Mouse (Mus musculus) forebrain, embryonic 13.5 days (tissue): ENCODE data around the gene Nrde2. TPM values are rescaled to one million over a fixed set of nuclear protein-coding genes. Genes with fewer than 3 reads are reported as not detected.

Source experiments
- ATAC-seq: fragments of 200-750 bp; cut with Nextera tagmentation; 2 replicates; pipeline ENCODE4 v1.8.0; 2017
- H3K27ac ChIP-seq: fragments of 300-500 bp; sonication (generic); 2 replicates; pipeline ENCODE4 v1.5.1; 2015; ENCODE audit warnings: inconsistent platforms, mild to moderate bottlenecking, moderate library complexity
- H3K27me3 ChIP-seq: fragments of 300-500 bp; sonication (generic); 2 replicates; pipeline ENCODE4 v1.6.1; 2015; ENCODE audit warnings: mild to moderate bottlenecking, inconsistent platforms
- H3K36me3 ChIP-seq: fragments of 300-500 bp; sonication (generic); 2 replicates; pipeline ENCODE4 v1.6.1; 2015; ENCODE audit warnings: mild to moderate bottlenecking, inconsistent platforms; ENCODE audit not compliant: poor library complexity, severe bottlenecking
- H3K4me1 ChIP-seq: fragments of 300-500 bp; sonication (generic); 2 replicates; pipeline ENCODE4 v1.6.1; 2015; ENCODE audit warnings: inconsistent platforms
- H3K4me2 ChIP-seq: fragments of 300-500 bp; sonication (generic); 2 replicates; pipeline ENCODE4 v1.6.1; 2015; ENCODE audit warnings: inconsistent platforms, mild to moderate bottlenecking, moderate library complexity
- H3K4me3 ChIP-seq: fragments of 300-500 bp; sonication (generic); 2 replicates; pipeline ENCODE4 v1.5.1; 2015; ENCODE audit warnings: mild to moderate bottlenecking, inconsistent platforms
- H3K9ac ChIP-seq: fragments of 300-500 bp; sonication (generic); 2 replicates; pipeline ENCODE4 v1.6.1; 2015; ENCODE audit warnings: mild to moderate bottlenecking, inconsistent platforms
- H3K9me3 ChIP-seq: fragments of 300-500 bp; sonication (generic); replicated peaks from 2 replicates; pipeline ENCODE4 v1.6.1; 2016; ENCODE audit warnings: inconsistent platforms
- whole genome bisulfite sequencing: fragments of 180-500 bp; shearing (Covaris S2); methylation state at CpG from one replicate; pipeline ENCODE4 v1.1.7; 2015; 5-methylcytosine and 5-hydroxymethylcytosine counted together
- polyA plus RNA-seq: library from polyadenylated mRNA; unstranded; fragments of >200 nt; fragmentation: Nextera tagmentation; extraction: Ambion mirVana; gene quantifications from 2 replicates; pipeline ENCODE4 v1.2.1, GENCODE M21; 2015

The Nrde2 gene
- polyA plus RNA-seq, 1 experiment from 2014 or later, result 14.6 TPM

DNA sequence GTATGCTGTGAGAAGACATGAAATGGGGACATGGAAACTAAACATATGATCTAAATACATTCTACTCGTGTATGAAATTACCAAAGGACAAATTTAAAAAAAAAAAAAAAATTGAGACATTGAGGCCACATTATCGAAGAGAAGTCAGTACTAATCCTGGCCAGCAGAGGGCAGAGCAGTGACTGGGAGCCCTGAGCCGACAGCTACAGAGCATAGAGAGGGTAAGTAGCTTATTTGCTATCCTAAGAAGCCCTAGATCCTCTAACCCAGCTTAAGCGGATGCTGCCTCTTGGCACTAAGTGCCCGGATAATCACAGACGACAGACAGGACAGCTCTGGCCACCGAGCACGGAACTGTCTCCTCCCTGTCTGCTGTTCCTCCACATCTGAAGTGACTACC lies 27.8 kb downstream of the Nrde2 start:
- H3K9ac ChIP-seq, result no peak overlapping the region
- H3K9me3 ChIP-seq, result no peaks in the 10 kb centered on the region
- H3K4me1 ChIP-seq, result no peaks in the 10 kb centered on the region
- H3K4me2 ChIP-seq, result no peak overlapping the region
- WGBS, result 43% methylated on average over 8 of the region's 8 CpGs
- H3K36me3 ChIP-seq, result peaks cover 89% of the 10 kb centered on the region
- H3K4me3 ChIP-seq, result no peak overlapping the region
- ATAC-seq, result peak; percentile 63; the same call in 1 of the 2 replicates
- H3K27me3 ChIP-seq, result no peaks in the 10 kb centered on the region
- no peak overlapping the region for H3K27ac ChIP-seq

DNA sequence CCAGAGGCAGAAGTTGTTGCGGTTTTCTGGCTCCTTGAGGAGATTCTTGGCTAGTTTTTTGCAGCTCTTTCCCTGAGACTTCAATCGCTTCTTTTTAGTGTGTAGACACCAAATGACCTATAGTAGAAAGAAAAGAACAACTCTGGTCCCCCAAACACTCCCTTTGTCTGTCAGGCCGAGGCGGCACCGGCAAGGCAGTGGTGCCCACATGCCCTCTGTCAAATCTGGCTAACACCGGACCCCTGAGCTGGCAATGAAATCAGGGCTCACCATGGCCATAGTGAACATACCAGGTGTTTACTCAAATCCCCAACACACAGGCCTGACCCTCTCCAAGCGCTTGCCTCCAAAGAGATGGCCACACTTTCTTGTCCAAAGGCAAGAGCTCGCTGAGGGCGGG lies 28.3 kb downstream of the Nrde2 start:
- Histone ChIP-seq H3K4me3 (no peak overlapping the region), H3K4me2 (no peak overlapping the region), H3K36me3 (peaks cover 89% of the 10 kb centered on the region), H3K27ac (no peak overlapping the region), H3K9me3 (no peaks in the 10 kb centered on the region), H3K4me1 (no peaks in the 10 kb centered on the region), H3K27me3 (no peaks in the 10 kb centered on the region), H3K9ac (no peak overlapping the region)
- ATAC-seq, result no peak
- WGBS, result 94% methylated on average over 9 of the region's 9 CpGs

DNA sequence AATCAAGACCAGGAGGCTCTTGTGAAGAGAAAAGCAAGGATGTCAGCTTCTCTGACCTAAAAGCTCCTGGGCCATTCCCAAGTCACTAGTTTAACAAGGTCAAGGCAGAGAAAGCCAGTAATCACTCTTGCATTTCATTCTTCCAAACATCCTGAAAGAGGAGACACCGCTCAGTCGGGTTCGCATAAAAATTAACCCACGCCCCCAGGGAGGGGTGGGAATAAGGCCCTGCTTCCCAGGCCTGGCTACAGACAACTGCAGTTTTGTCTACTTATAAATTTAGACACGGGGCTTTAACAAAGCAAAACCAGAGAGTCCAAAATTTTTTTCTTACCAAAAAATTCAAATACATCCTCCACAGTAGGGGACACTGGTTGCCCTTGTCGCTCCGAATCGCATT lies 30.5 kb downstream of the Nrde2 start:
- Histone ChIP-seq H3K4me2 (no peak overlapping the region), H3K4me3 (no peak overlapping the region), H3K27me3 (no peaks in the 10 kb centered on the region), H3K9me3 (no peaks in the 10 kb centered on the region), H3K27ac (no peak overlapping the region), H3K9ac (no peak overlapping the region), H3K4me1 (no peaks in the 10 kb centered on the region), H3K36me3 (peaks cover 97% of the 10 kb centered on the region)
- 91% methylated on average over 8 of the region's 8 CpGs for WGBS
- ATAC-seq, result no peak

DNA sequence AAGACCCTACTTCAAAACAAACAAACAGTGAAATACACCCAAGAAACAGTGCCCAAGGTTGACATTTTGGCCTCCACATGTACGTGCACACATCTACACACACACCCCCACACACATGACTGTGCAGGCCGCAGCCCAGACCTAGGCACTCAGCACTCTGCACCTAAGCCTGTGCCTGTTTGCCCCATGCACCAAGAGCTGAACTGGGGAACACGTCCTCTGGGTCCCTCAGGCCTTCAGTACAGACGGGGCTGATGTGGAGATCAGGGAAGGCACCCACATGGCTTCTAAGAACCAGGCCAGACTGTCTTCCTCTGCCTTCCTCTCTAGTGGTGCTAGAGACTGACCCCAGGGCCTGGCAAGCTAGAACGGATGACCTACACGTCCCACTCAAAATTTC lies 30.9 kb downstream of the Nrde2 start:
- ATAC-seq, result no peak
- Histone ChIP-seq H3K9me3 (no peaks in the 10 kb centered on the region), H3K4me2 (no peak overlapping the region), H3K9ac (no peak overlapping the region), H3K36me3 (peaks cover 97% of the 10 kb centered on the region), H3K27ac (no peak overlapping the region), H3K4me1 (no peaks in the 10 kb centered on the region), H3K27me3 (no peaks in the 10 kb centered on the region), H3K4me3 (no peak overlapping the region)
- 91% methylated on average over 6 of the region's 6 CpGs for WGBS

DNA sequence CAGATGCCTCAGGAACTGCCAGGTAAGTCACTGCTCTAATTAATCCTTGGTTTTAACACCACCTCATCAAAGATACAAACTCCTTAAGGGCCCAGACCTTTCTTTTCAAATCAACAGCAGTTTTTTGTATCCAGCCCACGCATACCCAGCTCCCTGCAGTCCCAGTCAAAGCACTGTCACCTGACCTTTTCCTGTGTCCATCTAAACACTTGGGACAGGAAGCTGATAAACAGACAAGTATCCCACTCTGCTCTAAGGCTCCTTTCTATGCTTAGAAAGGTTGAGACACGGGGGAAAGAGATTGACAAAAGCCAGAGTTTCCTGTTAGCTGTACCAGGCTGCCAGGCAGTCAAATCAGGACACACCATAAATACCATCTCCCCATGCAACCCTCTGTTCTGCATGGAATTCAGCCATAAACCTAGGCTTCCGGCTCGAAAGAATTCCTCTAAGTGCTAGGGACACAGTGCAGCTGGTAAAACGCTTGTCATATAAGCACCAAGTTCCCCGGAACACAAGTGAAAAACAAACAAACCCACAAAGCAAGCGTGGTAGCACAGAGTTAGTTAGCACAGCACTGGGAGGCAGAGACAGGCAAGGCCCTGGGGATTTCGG lies 31.5 kb downstream of the Nrde2 start:
- H3K9me3 ChIP-seq, result no peaks in the 10 kb centered on the region
- no peak for ATAC-seq
- WGBS, result 83% methylated on average over 8 of the region's 8 CpGs
- H3K9ac ChIP-seq, result no peak overlapping the region
- peaks cover 97% of the 10 kb centered on the region for H3K36me3 ChIP-seq
- H3K27me3 ChIP-seq, result no peaks in the 10 kb centered on the region
- no peak overlapping the region for H3K4me3 ChIP-seq
- H3K4me1 ChIP-seq, result no peaks in the 10 kb centered on the region
- no peak overlapping the region for H3K4me2 ChIP-seq
- no peak overlapping the region for H3K27ac ChIP-seq

DNA sequence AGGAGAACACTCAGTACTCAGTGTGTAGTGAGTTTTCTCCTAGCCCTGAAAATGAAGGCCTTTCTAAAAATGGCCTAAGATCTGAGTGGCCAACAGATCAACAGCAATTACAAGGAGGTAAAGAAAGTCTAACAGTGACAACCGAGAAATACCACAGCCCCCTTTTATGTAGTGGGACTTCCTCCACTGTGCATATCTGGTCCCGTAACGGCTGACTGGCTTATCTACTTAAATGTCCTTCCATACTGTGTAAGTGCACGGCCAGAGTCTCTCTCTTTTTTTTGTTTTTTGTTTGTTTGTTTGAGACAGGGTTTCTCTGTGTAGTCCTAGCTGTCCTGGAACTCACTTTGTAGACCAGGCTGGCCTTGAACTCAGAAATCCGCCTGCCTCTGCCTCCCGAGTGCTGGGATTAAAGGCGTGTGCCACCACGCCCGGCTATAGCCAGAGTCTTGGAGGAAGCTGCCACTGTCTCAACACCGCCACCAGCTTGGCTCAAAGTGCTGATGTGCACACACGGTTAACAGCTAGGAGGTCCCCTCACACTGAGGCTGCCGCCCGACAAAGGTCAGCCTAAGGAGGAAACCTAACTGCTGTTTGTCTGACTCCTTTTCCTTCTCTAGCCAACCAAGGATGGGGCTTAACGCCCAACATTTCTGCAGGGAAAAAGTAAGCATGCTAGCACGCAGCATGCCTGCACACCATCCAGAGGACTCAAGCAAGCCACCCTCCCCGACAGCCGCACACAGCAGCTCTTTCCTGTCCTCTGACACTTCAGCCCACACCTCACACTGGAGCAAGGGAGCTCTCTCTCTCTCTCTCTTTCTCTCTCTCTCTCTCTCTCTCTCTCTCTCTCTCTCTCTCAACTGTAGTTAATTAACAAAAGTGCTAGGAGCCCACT lies 32.2 kb downstream of the Nrde2 start:
- H3K4me3 ChIP-seq, result no peak overlapping the region
- H3K9me3 ChIP-seq, result no peaks in the 10 kb centered on the region
- no peak overlapping the region for H3K4me2 ChIP-seq
- peaks cover 96% of the 10 kb centered on the region for H3K36me3 ChIP-seq
- H3K27ac ChIP-seq, result no peak overlapping the region
- 90% methylated on average over 17 of the region's 17 CpGs for WGBS
- H3K9ac ChIP-seq, result no peak overlapping the region
- H3K27me3 ChIP-seq, result no peaks in the 10 kb centered on the region
- H3K4me1 ChIP-seq, result no peaks in the 10 kb centered on the region
- no peak for ATAC-seq

DNA sequence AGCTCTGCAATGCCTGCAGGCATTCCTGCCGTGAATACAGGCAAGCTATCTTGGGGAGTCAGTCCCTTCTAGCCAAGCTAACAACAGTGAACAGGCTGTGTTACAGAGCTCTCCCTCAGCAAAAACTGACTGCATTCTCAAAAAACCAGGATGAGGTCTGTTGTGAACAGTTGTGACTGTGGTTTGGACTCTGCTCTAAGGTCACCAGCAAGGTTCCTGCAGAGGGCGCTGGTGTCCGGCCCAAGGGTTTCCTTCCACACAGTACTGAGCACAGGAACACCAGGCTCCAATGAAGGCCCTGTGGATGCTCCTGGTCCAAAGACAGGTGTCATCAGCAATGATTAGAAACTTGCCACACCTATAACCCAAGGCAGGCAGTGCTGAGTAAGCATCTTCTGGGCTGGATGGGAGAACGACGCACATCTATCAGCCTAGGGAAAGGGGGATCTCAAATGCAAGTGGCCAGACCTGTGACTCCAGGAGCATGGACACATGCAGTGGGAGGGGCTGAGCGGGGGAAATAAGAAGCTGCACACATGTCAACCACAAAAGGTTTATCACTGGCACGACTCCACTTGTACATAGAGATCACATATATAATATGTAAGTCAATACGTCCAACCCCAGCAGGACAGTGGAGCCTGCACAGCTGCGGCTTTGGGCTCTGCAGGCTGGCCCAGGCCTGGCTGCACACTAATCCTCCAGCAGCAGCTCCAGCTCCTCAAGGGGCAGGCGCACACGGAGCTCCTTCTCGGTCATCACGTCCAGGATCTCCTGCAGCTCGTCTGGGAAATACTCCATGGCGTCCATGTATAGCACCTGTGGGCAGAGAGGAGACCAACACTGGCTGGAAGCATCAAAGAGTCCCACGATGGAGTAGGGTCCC lies 34.3 kb downstream of the Nrde2 start:
- no peaks in the 10 kb centered on the region for H3K27me3 ChIP-seq
- H3K4me3 ChIP-seq, result no peak overlapping the region
- H3K4me1 ChIP-seq, result no peaks in the 10 kb centered on the region
- H3K27ac ChIP-seq, result no peak overlapping the region
- no peaks in the 10 kb centered on the region for H3K9me3 ChIP-seq
- no peak overlapping the region for H3K4me2 ChIP-seq
- WGBS, result 82% methylated on average over 16 of the region's 16 CpGs
- peaks cover 98% of the 10 kb centered on the region for H3K36me3 ChIP-seq
- H3K9ac ChIP-seq, result no peak overlapping the region
- ATAC-seq, result 0 out of 2 replicates have a peak, but pooled peaks have one; percentile 50

DNA sequence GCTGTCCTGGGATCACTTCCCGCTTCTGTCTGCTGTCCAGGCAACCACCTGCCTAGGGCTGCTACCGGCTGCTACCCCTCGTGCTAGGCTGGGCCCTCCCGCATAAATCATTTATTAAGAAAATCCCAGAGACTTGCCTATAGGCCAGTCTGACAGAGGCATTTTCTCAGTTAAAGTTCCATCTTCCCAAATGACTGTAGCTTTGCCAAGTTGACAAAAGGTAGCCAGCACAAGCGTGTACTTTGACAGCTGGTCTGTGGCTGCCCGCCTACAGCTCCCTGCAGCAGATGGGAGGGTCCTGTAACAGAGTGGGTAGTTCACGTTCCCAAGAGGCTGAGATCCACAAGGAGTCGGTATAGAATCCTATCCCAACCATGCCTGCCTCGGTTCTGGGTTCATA lies 36.0 kb downstream of the Nrde2 start:
- Histone ChIP-seq H3K9ac (no peak overlapping the region), H3K4me1 (no peaks in the 10 kb centered on the region), H3K4me2 (no peak overlapping the region), H3K36me3 (peaks cover 98% of the 10 kb centered on the region), H3K27ac (no peak overlapping the region), H3K4me3 (no peak overlapping the region), H3K9me3 (no peaks in the 10 kb centered on the region), H3K27me3 (no peaks in the 10 kb centered on the region)
- 87% methylated on average over 9 of the region's 9 CpGs for WGBS
- no peak for ATAC-seq

DNA sequence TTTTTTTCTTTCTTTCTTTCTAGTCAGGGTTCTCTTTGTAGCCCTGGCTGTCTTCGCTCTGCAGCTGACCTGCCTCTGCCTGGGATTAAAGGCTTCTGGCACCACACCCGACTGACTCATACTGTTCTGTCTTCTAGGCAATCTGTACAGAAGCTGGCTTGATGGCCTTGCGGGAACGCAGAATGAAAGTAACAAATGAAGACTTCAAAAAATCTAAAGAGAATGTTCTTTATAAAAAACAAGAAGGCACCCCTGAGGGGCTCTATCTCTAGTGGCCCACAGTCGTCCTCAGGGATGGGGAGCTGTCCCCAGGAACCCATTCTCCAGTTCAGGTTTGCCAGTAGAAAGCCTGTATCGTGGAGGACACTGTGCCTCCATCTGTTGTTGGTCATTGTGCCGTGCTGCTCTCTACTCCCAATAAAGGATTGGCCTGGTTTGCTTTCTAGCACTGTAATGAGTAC lies 36.5 kb downstream of the Nrde2 start:
- no peaks in the 10 kb centered on the region for H3K9me3 ChIP-seq
- H3K36me3 ChIP-seq, result peaks cover 98% of the 10 kb centered on the region
- no peak overlapping the region for H3K4me3 ChIP-seq
- 85% methylated on average over 7 of the region's 7 CpGs for WGBS
- ATAC-seq, result no peak
- no peak overlapping the region for H3K4me2 ChIP-seq
- H3K27ac ChIP-seq, result no peak overlapping the region
- H3K4me1 ChIP-seq, result no peaks in the 10 kb centered on the region
- H3K9ac ChIP-seq, result no peak overlapping the region
- H3K27me3 ChIP-seq, result no peaks in the 10 kb centered on the region

DNA sequence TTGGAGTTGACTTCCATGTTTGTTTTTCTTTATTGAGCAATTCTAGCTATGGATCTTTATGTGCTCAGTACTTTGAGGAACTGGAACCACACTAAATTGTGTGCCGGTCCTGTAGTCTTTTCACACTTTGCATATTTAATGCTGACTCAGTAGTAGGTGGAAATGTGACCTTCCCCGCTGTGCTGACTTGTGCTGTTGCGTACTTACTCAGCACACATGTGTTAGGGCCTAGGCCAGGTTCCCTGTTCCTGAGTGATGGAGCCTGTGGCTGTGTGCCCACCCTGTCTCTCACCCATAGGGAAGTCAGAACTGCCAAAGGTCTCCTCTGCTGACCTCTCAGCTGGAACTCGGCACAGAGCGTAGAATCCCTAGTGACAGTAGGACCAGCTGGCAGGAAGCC lies 43.5 kb downstream of the Nrde2 start:
- H3K9ac ChIP-seq, result no peak overlapping the region
- H3K27me3 ChIP-seq, result no peaks in the 10 kb centered on the region
- peaks cover 9% of the 10 kb centered on the region for H3K4me1 ChIP-seq
- ATAC-seq, result no peak
- peaks cover 89% of the 10 kb centered on the region for H3K36me3 ChIP-seq
- 93% methylated on average over 5 of the region's 5 CpGs for WGBS
- no peak overlapping the region for H3K4me2 ChIP-seq
- no peak overlapping the region for H3K27ac ChIP-seq
- H3K9me3 ChIP-seq, result no peaks in the 10 kb centered on the region
- no peak overlapping the region for H3K4me3 ChIP-seq

DNA sequence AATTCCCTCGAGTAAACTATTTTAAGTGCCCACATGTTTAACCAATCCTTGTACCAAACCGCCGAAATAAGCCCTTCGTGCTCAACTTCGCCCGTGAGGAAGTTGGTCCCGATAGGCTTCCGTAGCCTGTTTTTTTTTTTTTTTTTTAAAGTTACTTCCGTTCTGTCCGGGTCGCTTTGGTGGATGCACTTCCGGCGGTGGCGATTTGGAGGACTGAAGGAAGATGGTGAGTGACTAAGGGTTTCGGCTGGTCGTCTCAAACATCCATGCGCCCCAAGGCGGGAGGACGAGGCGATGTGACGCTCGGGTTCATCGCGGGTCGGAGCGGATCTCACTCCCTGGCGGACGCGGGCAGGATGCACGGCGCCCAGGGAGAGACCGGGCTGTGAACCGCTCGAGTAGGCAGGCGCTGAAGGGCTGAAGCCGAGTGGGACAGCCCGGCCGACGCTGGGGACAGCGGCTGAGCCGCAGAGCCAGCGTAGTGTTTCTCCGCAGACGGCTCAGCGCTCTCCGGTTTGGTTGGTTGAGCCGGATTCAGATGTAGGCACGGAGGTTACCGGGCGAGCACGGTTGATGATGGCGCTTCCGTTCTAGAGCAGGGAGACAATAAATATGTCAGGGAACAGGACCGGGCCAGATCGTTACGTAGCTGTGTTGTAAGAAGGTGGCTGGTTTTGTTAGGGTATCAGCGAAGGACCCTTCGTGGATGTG lies 49.3 kb downstream of the Nrde2 start, which contains the start of gene Psmc1:
Gene Psmc1 (plus strand): TSS at position 169 of the 711 bp plus-strand sequence.
- WGBS, result under 1% methylated on average over 58 of the region's 58 CpGs
- peak within 1 kb of the TSS; percentile 94 for H3K4me3 ChIP-seq
- no peaks in the 10 kb centered on the region for H3K27me3 ChIP-seq
- H3K36me3 ChIP-seq, result peaks cover 30% of the 10 kb centered on the region
- peaks cover 19% of the 10 kb centered on the region for H3K4me1 ChIP-seq
- peak; percentile 84 for ATAC-seq
- H3K4me2 ChIP-seq, result peak within 1 kb of the TSS; percentile 93
- peak within 1 kb of the TSS; percentile 95 for H3K9ac ChIP-seq
- no peaks in the 10 kb centered on the region for H3K9me3 ChIP-seq
- H3K27ac ChIP-seq, result peak within 1 kb of the TSS; percentile 83
